Mouse (Mus musculus) CH12.LX (cell line): Measurements from ENCODE around the gene Slc16a12.

Experiments used
- CHD2 ChIP-seq: IDR thresholded peaks from 2 replicates; pipeline ENCODE4 v1.6.1; 2011; ENCODE audit warnings: low read length, improper control_type of control experiment
- CTCF ChIP-seq, 2 experiments: IDR thresholded peaks in 1 of 2; conservative IDR thresholded peaks in 1 of 2; 2 replicates each; pipeline ENCODE4 v1.5.1; 2011 to 2012; ENCODE audit warnings: low read depth in 2 of 2, low read length in 2 of 2, improper control_type of control experiment in 1 of 2, inconsistent platforms in 1 of 2, mild to moderate bottlenecking in 1 of 2, moderate library complexity in 1 of 2
- E2F4 ChIP-seq: IDR thresholded peaks from 2 replicates; pipeline ENCODE4 v1.6.1; 2011; ENCODE audit warnings: low read depth, low read length, improper control_type of control experiment; ENCODE audit not compliant: insufficient replicate concordance
- MAZ ChIP-seq: IDR thresholded peaks from 2 replicates; pipeline ENCODE4 v1.6.1; 2012; ENCODE audit warnings: low read depth, mild to moderate bottlenecking, inconsistent platforms, low read length, improper control_type of control experiment, moderate library complexity
- MXI1 ChIP-seq: IDR thresholded peaks from 2 replicates; pipeline ENCODE4 v1.6.1; 2011; ENCODE audit warnings: mild to moderate bottlenecking, low read depth, low read length, improper control_type of control experiment

GRCm38 (mm10) chr19:34624663-34625062, 122.4 kb downstream of the Slc16a12 start:
- TF ChIP-seq MAZ (no peak), CHD2 (no peak), MXI1 (no peak), E2F4 (no peak), CTCF (conservative IDR thresholded peaks at IDR 0.05 in 1 of 2, IDR thresholded peaks at IDR 0.05 in 1 of 2; ENCODE audit: low read depth in 2 of 2, low read length in 2 of 2) (no peak)
